In the genomic region with DNA sequence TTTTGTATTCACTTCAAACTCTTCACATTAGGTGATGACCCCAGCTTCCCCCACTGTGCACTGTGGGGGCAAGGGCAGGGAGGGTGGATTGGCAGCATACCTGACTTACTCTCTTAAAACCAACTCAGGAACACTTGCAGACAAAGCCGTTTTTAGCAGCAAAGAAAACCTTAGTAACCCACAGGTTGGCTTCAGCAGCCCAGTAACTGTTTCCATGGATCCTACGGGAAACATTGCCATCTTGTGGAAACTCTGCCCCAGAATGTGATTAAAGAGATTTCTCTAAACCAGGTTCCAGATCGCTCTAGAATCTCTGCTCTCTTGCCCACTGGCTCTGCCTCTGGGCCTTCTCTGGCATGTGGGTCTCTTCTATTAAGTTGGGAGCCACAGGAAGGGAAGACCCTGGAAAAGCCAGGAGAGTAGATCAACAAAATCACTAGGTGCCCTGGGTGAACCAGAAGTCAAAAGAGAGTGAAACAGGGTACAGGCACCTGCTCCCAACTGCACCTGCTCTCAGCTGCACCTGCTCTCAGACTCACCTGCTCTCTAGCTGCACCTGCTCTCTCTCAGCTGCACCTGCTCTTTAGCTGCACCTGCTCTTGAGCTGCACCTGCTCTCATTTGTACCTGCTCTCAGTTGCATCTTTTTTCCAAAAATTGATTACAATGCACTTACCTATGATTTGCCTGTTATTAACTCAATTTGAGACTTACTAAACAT, we compare ENCODE assay signal across 12 mouse cellular contexts. TPM values are rescaled to one million over a fixed set of nuclear protein-coding genes. Genes with fewer than 3 reads are reported as not detected.
DNase-seq lines count a peak whose midpoint lies in the region; ATAC-seq and TF ChIP-seq lines count a peak whose summit lies in the region.
"Had no signal": no experiment of that assay in that cellular context is flagged by ENCODE, and none has a peak within 500 bp of the region (broad histone marks: within the 10 kb centered on the region; RNA-seq: fewer than 3 reads in every experiment).

No protein-coding gene starts in this region.

- 0 out of 2 replicates have a peak, but pooled peaks have one; percentile 11 for TF ChIP-seq CTCF in kidney, adult 2 months (conservative IDR thresholded peaks at IDR 0.05; ENCODE audit: insufficient read depth, insufficient read length, low read depth, low read length)
- no peak for TF ChIP-seq CTCF in gastrocnemius, adult 2 months (IDR thresholded peaks at IDR 0.05)

- no peak overlapping the region for H3K4me2 ChIP-seq in embryonic facial prominence, embryonic 14.5 days (ENCODE audit: low read depth, low read length)
- no peak overlapping the region for H3K4me2 ChIP-seq in hindbrain, embryonic 16.5 days (ENCODE audit: low read length)
- H3K4me2 ChIP-seq: heart, embryonic 12.5 days; neural tube, embryonic 13.5 days had no signal

- no peaks in the 10 kb centered on the region for H3K9me3 ChIP-seq in embryonic facial prominence, embryonic 14.5 days (ENCODE audit: control insufficient read depth, low read length)
- H3K9me3 ChIP-seq in hindbrain, embryonic 16.5 days (ENCODE audit: control insufficient read depth, low read length): no peaks in the 10 kb centered on the region
- H3K9me3 ChIP-seq: neural tube, embryonic 13.5 days had no signal

- no peak for ATAC-seq in embryonic facial prominence, embryonic 14.5 days (ENCODE audit: low read depth)
- ATAC-seq in hindbrain, embryonic 16.5 days: no peak
- ATAC-seq: intestine, embryonic 16.5 days had no signal

- no peak overlapping the region for H3K27ac ChIP-seq in kidney, adult 2 months (ENCODE audit: insufficient read depth, low read depth, low read length)
- H3K27ac ChIP-seq in embryonic facial prominence, embryonic 14.5 days (replicated peaks; ENCODE audit: low read depth, low read length): no peak overlapping the region
- H3K27ac ChIP-seq in gastrocnemius, adult 2 months: no peak overlapping the region
- no peak overlapping the region for H3K27ac ChIP-seq in hindbrain, embryonic 16.5 days (ENCODE audit: low read depth, low read length)
- H3K27ac ChIP-seq: neural tube, embryonic 13.5 days had no signal

- intact Hi-C loops in gastrocnemius, adult 2 months (cut with DNase I): no loop called here

- H3K36me3 ChIP-seq in kidney, adult 2 months (ENCODE audit: control insufficient read depth, insufficient read depth, low read length): no peaks in the 10 kb centered on the region
- H3K36me3 ChIP-seq in embryonic facial prominence, embryonic 14.5 days (ENCODE audit: control insufficient read depth, insufficient read depth, low read length): no peaks in the 10 kb centered on the region
- H3K36me3 ChIP-seq in hindbrain, embryonic 16.5 days (ENCODE audit: control insufficient read depth, insufficient read depth, low read length): no peaks in the 10 kb centered on the region
- H3K36me3 ChIP-seq: heart, embryonic 12.5 days; neural tube, embryonic 13.5 days had no signal

- no peak overlapping the region for H3K9ac ChIP-seq in embryonic facial prominence, embryonic 14.5 days (ENCODE audit: low read depth, low read length)
- H3K9ac ChIP-seq in hindbrain, embryonic 16.5 days (ENCODE audit: low read depth, low read length): no peak overlapping the region
- H3K9ac ChIP-seq: heart, embryonic 12.5 days; neural tube, embryonic 13.5 days had no signal

- TF ChIP-seq POLR2A in kidney, adult 2 months (IDR thresholded peaks at IDR 0.05; ENCODE audit: low read depth, low read length): no peak

- WGBS in kidney, adult 2 months: 35% methylated on average over 3 of the region's 3 CpGs
- 43% methylated on average over 3 of the region's 3 CpGs for WGBS in embryonic facial prominence, embryonic 14.5 days
- WGBS in hindbrain, embryonic 16.5 days: 46% methylated on average over 3 of the region's 3 CpGs

- peak; percentile 11 for DNase-seq in kidney, adult 2 months
- DNase-seq in kidney, adult 8-10 months: no peak
- DNase-seq in right cerebral cortex, postnatal 10 days (ENCODE audit: low spot score in 2 of 2): peak; percentile 39 to 41
- no peak for DNase-seq in right cerebral cortex, postnatal 25 days
- peak; percentile 8 for DNase-seq in embryonic facial prominence, embryonic 14.5 days (ENCODE audit: low spot score)
- DNase-seq in telencephalon, adult 2 months (ENCODE audit: low read depth, low spot score): peak; percentile 17
- no peak for DNase-seq in gastrocnemius, adult 2 months

- no peak overlapping the region for H3K4me3 ChIP-seq in kidney, adult 2 months (ENCODE audit: insufficient read depth, low read depth, low read length)
- no peak overlapping the region for H3K4me3 ChIP-seq in embryonic facial prominence, embryonic 14.5 days (ENCODE audit: low read depth, low read length)
- H3K4me3 ChIP-seq in gastrocnemius, adult 2 months: no peak overlapping the region
- H3K4me3 ChIP-seq in hindbrain, embryonic 16.5 days (ENCODE audit: low read length): no peak overlapping the region
- H3K4me3 ChIP-seq: erythroblast, embryonic 14.5 days; heart, embryonic 12.5 days; neural tube, embryonic 13.5 days had no signal

- H3K27me3 ChIP-seq in kidney, adult 2 months (replicated peaks; ENCODE audit: control insufficient read depth, insufficient read depth, low read length): no peaks in the 10 kb centered on the region
- H3K27me3 ChIP-seq in embryonic facial prominence, embryonic 14.5 days (replicated peaks; ENCODE audit: control insufficient read depth, insufficient read depth, low read length): no peaks in the 10 kb centered on the region
- no peaks in the 10 kb centered on the region for H3K27me3 ChIP-seq in hindbrain, embryonic 16.5 days (replicated peaks; ENCODE audit: control insufficient read depth, insufficient read depth, low read length)
- H3K27me3 ChIP-seq: heart, embryonic 12.5 days; neural tube, embryonic 13.5 days had no signal

- H3K4me1 ChIP-seq in kidney, adult 2 months (ENCODE audit: control insufficient read depth, insufficient read depth, low read length): no peaks in the 10 kb centered on the region
- no peaks in the 10 kb centered on the region for H3K4me1 ChIP-seq in embryonic facial prominence, embryonic 14.5 days (ENCODE audit: control insufficient read depth, insufficient read depth, low read length)
- no peaks in the 10 kb centered on the region for H3K4me1 ChIP-seq in hindbrain, embryonic 16.5 days (ENCODE audit: control insufficient read depth, insufficient read depth, low read depth, low read length)
- H3K4me1 ChIP-seq: neural tube, embryonic 13.5 days had no signal

RNA-seq across cellular contexts. Expression of a gene that starts 46.1 kb away (rescaled TPM):
- polyA plus RNA-seq in kidney, adult 2 months (2012; rRNA removed): 14.9 and 17.9 TPM in 2 replicates
- 15.4 and 16.6 TPM in 2 replicates for polyA plus RNA-seq in embryonic facial prominence, embryonic 14.5 days (2014; fragmentation: Nextera tagmentation; extraction: Ambion mirVana)
- 1 to 10 TPM; 4.6 to 6.1 TPM for total RNA-seq in gastrocnemius, adult 2 months (2021)
- polyA plus RNA-seq in hindbrain, embryonic 16.5 days (2015; fragmentation: Nextera tagmentation; extraction: Ambion mirVana): 16.9 and 18.2 TPM in 2 replicates

Comparison
In these comparisons a context has a peak if more than half of its experiments do, and no peak if none do; other contexts are left out.
1. DNase-seq: peak in kidney, adult 2 months (single experiment), right cerebral cortex, postnatal 10 days (2 of 2), embryonic facial prominence, embryonic 14.5 days (single experiment) and telencephalon, adult 2 months (single experiment); none in kidney, adult 8-10 months (0 of 2), right cerebral cortex, postnatal 25 days (single experiment) and gastrocnemius, adult 2 months (single experiment).